ENCODE assay signal across 19 mouse cellular contexts in the genomic region with DNA sequence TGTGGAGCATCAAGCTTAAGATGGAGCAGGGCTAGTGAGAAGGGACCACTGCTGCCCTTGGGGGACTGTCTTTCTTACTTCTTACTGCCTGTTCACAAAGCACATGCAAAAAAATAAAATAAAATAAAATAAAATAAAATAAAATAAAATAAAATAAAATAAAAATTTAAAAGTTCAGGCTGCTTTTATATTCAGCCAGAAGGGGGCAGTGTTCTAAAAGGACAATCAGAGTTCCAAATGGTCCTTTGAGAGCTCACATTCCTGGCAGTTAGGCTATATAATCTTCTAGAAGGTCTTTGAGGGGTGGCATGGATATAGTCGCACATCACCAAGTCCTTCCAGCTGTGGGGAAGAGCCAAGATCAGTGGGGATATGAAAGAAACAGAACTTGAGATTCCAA.
DNase-seq lines count a peak whose midpoint lies in the region; ATAC-seq and TF ChIP-seq lines count a peak whose summit lies in the region.
"Had no signal": no experiment of that assay in that cellular context is flagged by ENCODE, and none has a peak within 500 bp of the region (broad histone marks: within the 10 kb centered on the region; RNA-seq: fewer than 3 reads in every experiment).

No protein-coding gene starts in this region.

- WGBS in hindbrain, embryonic 15.5 days = 71% methylated on average over 1 of the region's 1 CpGs
- 70% methylated on average over 1 of the region's 1 CpGs for WGBS in hindbrain, embryonic 11.5 days
- WGBS in lung, postnatal 0 days = 71% methylated on average over 1 of the region's 1 CpGs
- WGBS in lung, adult 2 months = 73% methylated on average over 1 of the region's 1 CpGs
- WGBS in intestine, embryonic 16.5 days = 61% methylated on average over 1 of the region's 1 CpGs

- 0 out of 2 replicates have a peak overlapping the region, but pooled peaks have one; percentile 21 for H3K27ac ChIP-seq in hindbrain, embryonic 15.5 days (replicated peaks)
- no peak overlapping the region for H3K27ac ChIP-seq in hindbrain, embryonic 11.5 days (ENCODE audit: low read depth, low read length)
- no peak overlapping the region for H3K27ac ChIP-seq in lung, postnatal 0 days (ENCODE audit: low read length)
- no peak overlapping the region for H3K27ac ChIP-seq in intestine, embryonic 16.5 days (ENCODE audit: low read length)
- H3K27ac ChIP-seq: limb, embryonic 13.5 days; midbrain, embryonic 10.5 days; stomach, embryonic 15.5 days had no signal

- H3K9me3 ChIP-seq in hindbrain, embryonic 15.5 days = no peaks in the 10 kb centered on the region
- no peaks in the 10 kb centered on the region for H3K9me3 ChIP-seq in hindbrain, embryonic 11.5 days (ENCODE audit: control insufficient read depth, low read length)
- no peaks in the 10 kb centered on the region for H3K9me3 ChIP-seq in lung, postnatal 0 days (ENCODE audit: low read length)
- H3K9me3 ChIP-seq in intestine, embryonic 16.5 days (ENCODE audit: control insufficient read depth, low read length) = no peaks in the 10 kb centered on the region
- H3K9me3 ChIP-seq: G1E; limb, embryonic 13.5 days; midbrain, embryonic 10.5 days; stomach, embryonic 15.5 days had no signal

- H3K4me3 ChIP-seq in hindbrain, embryonic 15.5 days = no peak overlapping the region
- no peak overlapping the region for H3K4me3 ChIP-seq in hindbrain, embryonic 11.5 days (ENCODE audit: low read depth, low read length)
- no peak overlapping the region for H3K4me3 ChIP-seq in lung, postnatal 0 days (ENCODE audit: low read depth, low read length)
- H3K4me3 ChIP-seq in lung, adult 2 months (replicated peaks; ENCODE audit: extremely low read depth, low read depth, low read length) = no peak overlapping the region
- H3K4me3 ChIP-seq in intestine, embryonic 16.5 days (ENCODE audit: low read length) = no peak overlapping the region
- H3K4me3 ChIP-seq: limb, embryonic 13.5 days; midbrain, embryonic 10.5 days; stomach, embryonic 15.5 days had no signal

- no peak for TF ChIP-seq EP300 in lung, postnatal 0 days (IDR thresholded peaks at IDR 0.05)

- TF ChIP-seq POLR2A in lung, adult 2 months (IDR thresholded peaks at IDR 0.05; ENCODE audit: borderline replicate concordance, extremely low read depth, low read depth, low read length) = no peak

- TF ChIP-seq CTCF in lung, postnatal 0 days (IDR thresholded peaks at IDR 0.05) = peak; percentile 47
- TF ChIP-seq CTCF in lung, adult 2 months (IDR thresholded peaks at IDR 0.05; ENCODE audit: insufficient read depth, low read length) = no peak

- no peak overlapping the region for H3K9ac ChIP-seq in hindbrain, embryonic 15.5 days
- H3K9ac ChIP-seq in hindbrain, embryonic 11.5 days (ENCODE audit: low read depth, low read length) = no peak overlapping the region
- H3K9ac ChIP-seq in lung, postnatal 0 days (replicated peaks; ENCODE audit: low read depth) = no peak overlapping the region
- H3K9ac ChIP-seq in intestine, embryonic 16.5 days (ENCODE audit: low read depth, low read length) = no peak overlapping the region
- H3K9ac ChIP-seq: limb, embryonic 13.5 days; stomach, embryonic 15.5 days had no signal

- peak; percentile 25 for DNase-seq in CD4-positive, CD25-positive, alpha-beta regulatory T cell, adult 2 months (ENCODE audit: low read depth, low spot score)
- no peak for DNase-seq in hindbrain, embryonic 11.5 days (ENCODE audit: low spot score)
- peak; percentile 28 for DNase-seq in lung, postnatal 0 days (ENCODE audit: low spot score)
- DNase-seq in lung, adult 2 months = no peak
- peak; percentile 23 for DNase-seq in splenic B cell, adult 2 months (ENCODE audit: low read depth, low spot score)
- DNase-seq: cerebellum, adult 18-20 months; heart, adult 18-20 months; heart, postnatal 10 days; kidney, postnatal 14 days; lung, postnatal 10 days; thymus, postnatal 25 days had no signal

- H3K4me1 ChIP-seq in hindbrain, embryonic 15.5 days (replicated peaks) = peaks cover 19% of the 10 kb centered on the region
- H3K4me1 ChIP-seq in hindbrain, embryonic 11.5 days (replicated peaks; ENCODE audit: control insufficient read depth, insufficient read depth, low read length) = no peaks in the 10 kb centered on the region; the same call in 1 of the 2 replicates
- no peaks in the 10 kb centered on the region for H3K4me1 ChIP-seq in lung, postnatal 0 days (ENCODE audit: insufficient read depth, low read depth, low read length)
- no peaks in the 10 kb centered on the region for H3K4me1 ChIP-seq in lung, adult 2 months (ENCODE audit: control insufficient read depth, insufficient read depth, low read length)
- H3K4me1 ChIP-seq in intestine, embryonic 16.5 days (ENCODE audit: control insufficient read depth, insufficient read depth, low read length) = no peaks in the 10 kb centered on the region
- H3K4me1 ChIP-seq: stomach, embryonic 15.5 days had no signal

- H3K27me3 ChIP-seq in hindbrain, embryonic 15.5 days = no peaks in the 10 kb centered on the region
- H3K27me3 ChIP-seq in hindbrain, embryonic 11.5 days (ENCODE audit: control insufficient read depth, insufficient read depth, low read length) = no peaks in the 10 kb centered on the region
- H3K27me3 ChIP-seq in lung, postnatal 0 days (replicated peaks; ENCODE audit: insufficient read depth, low read length) = no peaks in the 10 kb centered on the region
- no peaks in the 10 kb centered on the region for H3K27me3 ChIP-seq in splenic B cell, adult 2 months (ENCODE audit: control insufficient read depth, insufficient read depth, low read length, poor library complexity, severe bottlenecking)
- no peaks in the 10 kb centered on the region for H3K27me3 ChIP-seq in intestine, embryonic 16.5 days (replicated peaks; ENCODE audit: control insufficient read depth, insufficient read depth, low read length)
- H3K27me3 ChIP-seq: limb, embryonic 13.5 days; stomach, embryonic 15.5 days had no signal

- H3K36me3 ChIP-seq in hindbrain, embryonic 15.5 days = peaks cover 54% of the 10 kb centered on the region
- H3K36me3 ChIP-seq in hindbrain, embryonic 11.5 days (ENCODE audit: control insufficient read depth, insufficient read depth, low read length) = peaks cover 14% of the 10 kb centered on the region
- peaks cover 24% of the 10 kb centered on the region for H3K36me3 ChIP-seq in lung, postnatal 0 days (ENCODE audit: insufficient read depth, low read length)
- H3K36me3 ChIP-seq in splenic B cell, adult 2 months (ENCODE audit: control insufficient read depth, insufficient read depth, low read length, poor library complexity, severe bottlenecking) = peaks cover 34% of the 10 kb centered on the region
- H3K36me3 ChIP-seq in intestine, embryonic 16.5 days (ENCODE audit: control insufficient read depth, insufficient read depth, low read length) = peaks cover 28% of the 10 kb centered on the region

- no peak overlapping the region for H3K4me2 ChIP-seq in hindbrain, embryonic 15.5 days
- no peak overlapping the region for H3K4me2 ChIP-seq in hindbrain, embryonic 11.5 days (replicated peaks; ENCODE audit: low read depth, low read length)
- no peak overlapping the region for H3K4me2 ChIP-seq in lung, postnatal 0 days (replicated peaks; ENCODE audit: low read depth, low read length)
- H3K4me2 ChIP-seq in intestine, embryonic 16.5 days (ENCODE audit: low read depth, low read length) = no peak overlapping the region
- H3K4me2 ChIP-seq: limb, embryonic 13.5 days; stomach, embryonic 15.5 days had no signal

- ATAC-seq in CD4-positive, CD25-positive, alpha-beta regulatory T cell, adult 4 months = no peak
- no peak for ATAC-seq in hindbrain, embryonic 15.5 days (ENCODE audit: low FRiP score, low read depth)
- no peak for ATAC-seq in hindbrain, embryonic 11.5 days (ENCODE audit: low FRiP score)
- no peak for ATAC-seq in lung, postnatal 0 days
- ATAC-seq in intestine, embryonic 16.5 days = no peak
- ATAC-seq: inflammation-experienced regulatory T-cells, adult 6 months had no signal

Comparison
In these comparisons a context has a peak if more than half of its experiments do, and no peak if none do; other contexts are left out.
1. DNase-seq: peak in CD4-positive, CD25-positive, alpha-beta regulatory T cell, adult 2 months (single experiment), lung, postnatal 0 days (single experiment) and splenic B cell, adult 2 months (single experiment); none in hindbrain, embryonic 11.5 days (single experiment) and lung, adult 2 months (single experiment).